Mouse (Mus musculus): ENCODE measurements at regions not wholly inside any gene's neighbourhood (a gene's known extent, or its start where the extent isn't known, plus 50 kb on each side); places are given as distances from the start of the nearest gene placed in this dataset.

GRCm38 (mm10) chr6:4396808-4397207, 107.8 kb upstream of the Col1a2 start:
- Histone ChIP-seq H3K27me3 (ENCODE audit: insufficient read depth, low read length) (peaks cover 5% of the 10 kb centered on the region; the same call in 1 of the 2 replicates), H3K4me1 (ENCODE audit: insufficient read depth, low read depth, low read length) (no peaks in the 10 kb centered on the region), H3K9me3 (replicated peaks) (no peaks in the 10 kb centered on the region), H3K36me3 (replicated peaks) (no peaks in the 10 kb centered on the region), H3K4me3 (ENCODE audit: low read depth, low read length) (no peak overlapping the region)
- DNase-seq (ENCODE audit: low spot score) (no peak), ATAC-seq (ENCODE audit: extremely low read depth, insufficient number of reproducible peaks, low FRiP score, poor library complexity, severe bottlenecking) (no peak)
- TF ChIP-seq GATA1 (IDR thresholded peaks at IDR 0.05; ENCODE audit: borderline replicate concordance, low read length) (no peak), GATA2 (IDR thresholded peaks at IDR 0.05; ENCODE audit: borderline replicate concordance, low read depth, low read length) (no peak), TAL1 (conservative IDR thresholded peaks at IDR 0.05; ENCODE audit: low read depth, low read length) (no peak), POLR2AphosphoS5 (IDR thresholded peaks at IDR 0.05; ENCODE audit: insufficient replicate concordance, low read depth, low read length) (no peak), CTCF (IDR thresholded peaks at IDR 0.05; ENCODE audit: low read depth, low read length) (no peak)

- Histone ChIP-seq H3K27me3 (ENCODE audit: insufficient read depth, low read length) (peaks cover 5% of the 10 kb centered on the region; the same call in 1 of the 2 replicates), H3K4me1 (ENCODE audit: insufficient read depth, low read depth, low read length) (no peaks in the 10 kb centered on the region), H3K4me3 (ENCODE audit: low read depth, low read length) (no peak overlapping the region), H3K36me3 (replicated peaks) (no peaks in the 10 kb centered on the region), H3K9me3 (replicated peaks) (no peaks in the 10 kb centered on the region)
- DNase-seq (ENCODE audit: low spot score) (no peak), ATAC-seq (ENCODE audit: extremely low read depth, insufficient number of reproducible peaks, low FRiP score, poor library complexity, severe bottlenecking) (no peak)
- no peak for TF ChIP-seq POLR2AphosphoS5 (IDR thresholded peaks at IDR 0.05; ENCODE audit: insufficient replicate concordance, low read depth, low read length)
- no peak for TF ChIP-seq GATA1 (IDR thresholded peaks at IDR 0.05; ENCODE audit: borderline replicate concordance, low read length)
- no peak for TF ChIP-seq CTCF (IDR thresholded peaks at IDR 0.05; ENCODE audit: low read depth, low read length)
- no peak for TF ChIP-seq TAL1 (conservative IDR thresholded peaks at IDR 0.05; ENCODE audit: low read depth, low read length)
- TF ChIP-seq GATA2 (IDR thresholded peaks at IDR 0.05; ENCODE audit: borderline replicate concordance, low read depth, low read length), result no peak
Measured at GRCm38 (mm10) chr6:4397695-4398598, 106.7 kb upstream of the Col1a2 start.

GRCm38 (mm10) chr6:4398599-4398980, 106.0 kb upstream of the Col1a2 start:
- ATAC-seq (ENCODE audit: extremely low read depth, insufficient number of reproducible peaks, low FRiP score, poor library complexity, severe bottlenecking), result no peak
- Histone ChIP-seq H3K9me3 (replicated peaks) (no peaks in the 10 kb centered on the region), H3K36me3 (replicated peaks) (no peaks in the 10 kb centered on the region), H3K4me3 (ENCODE audit: low read depth, low read length) (no peak overlapping the region), H3K4me1 (ENCODE audit: insufficient read depth, low read depth, low read length) (no peaks in the 10 kb centered on the region), H3K27me3 (ENCODE audit: insufficient read depth, low read length) (peaks cover 5% of the 10 kb centered on the region; the same call in 1 of the 2 replicates)
- DNase-seq (ENCODE audit: low spot score), result no peak
- no peak for TF ChIP-seq POLR2AphosphoS5 (IDR thresholded peaks at IDR 0.05; ENCODE audit: insufficient replicate concordance, low read depth, low read length)
- TF ChIP-seq GATA1 (IDR thresholded peaks at IDR 0.05; ENCODE audit: borderline replicate concordance, low read length), result no peak
- TF ChIP-seq CTCF (IDR thresholded peaks at IDR 0.05; ENCODE audit: low read depth, low read length), result no peak
- no peak for TF ChIP-seq TAL1 (conservative IDR thresholded peaks at IDR 0.05; ENCODE audit: low read depth, low read length)
- TF ChIP-seq GATA2 (IDR thresholded peaks at IDR 0.05; ENCODE audit: borderline replicate concordance, low read depth, low read length), result no peak

- TF ChIP-seq GATA1 (IDR thresholded peaks at IDR 0.05; ENCODE audit: borderline replicate concordance, low read length) (no peak), TAL1 (conservative IDR thresholded peaks at IDR 0.05; ENCODE audit: low read depth, low read length) (no peak), POLR2AphosphoS5 (IDR thresholded peaks at IDR 0.05; ENCODE audit: insufficient replicate concordance, low read depth, low read length) (no peak), CTCF (IDR thresholded peaks at IDR 0.05; ENCODE audit: low read depth, low read length) (no peak), GATA2 (IDR thresholded peaks at IDR 0.05; ENCODE audit: borderline replicate concordance, low read depth, low read length) (no peak)
- Histone ChIP-seq H3K9me3 (replicated peaks) (no peaks in the 10 kb centered on the region), H3K4me3 (ENCODE audit: low read depth, low read length) (no peak overlapping the region), H3K36me3 (replicated peaks) (no peaks in the 10 kb centered on the region), H3K27me3 (ENCODE audit: insufficient read depth, low read length) (no peaks in the 10 kb centered on the region; the same call in 1 of the 2 replicates), H3K4me1 (ENCODE audit: insufficient read depth, low read depth, low read length) (no peaks in the 10 kb centered on the region)
- ATAC-seq (ENCODE audit: extremely low read depth, insufficient number of reproducible peaks, low FRiP score, poor library complexity, severe bottlenecking) (no peak), DNase-seq (ENCODE audit: low spot score) (no peak)
Measured at GRCm38 (mm10) chr6:4405301-4405700, 99.3 kb upstream of the Col1a2 start.

GRCm38 (mm10) chr6:4407748-4408147, 96.9 kb upstream of the Col1a2 start:
- ATAC-seq (ENCODE audit: extremely low read depth, insufficient number of reproducible peaks, low FRiP score, poor library complexity, severe bottlenecking), result no peak
- TF ChIP-seq GATA1 (IDR thresholded peaks at IDR 0.05; ENCODE audit: borderline replicate concordance, low read length) (no peak), CTCF (IDR thresholded peaks at IDR 0.05; ENCODE audit: low read depth, low read length) (peak; percentile 35), GATA2 (IDR thresholded peaks at IDR 0.05; ENCODE audit: borderline replicate concordance, low read depth, low read length) (no peak)
- H3K9me3 ChIP-seq (replicated peaks), result no peaks in the 10 kb centered on the region

GRCm38 (mm10) chr6:4413201-4413600, 91.4 kb upstream of the Col1a2 start:
- Histone ChIP-seq H3K9me3 (replicated peaks) (no peaks in the 10 kb centered on the region), H3K4me1 (ENCODE audit: insufficient read depth, low read depth, low read length) (no peaks in the 10 kb centered on the region), H3K36me3 (replicated peaks) (no peaks in the 10 kb centered on the region), H3K4me3 (ENCODE audit: low read depth, low read length) (no peak overlapping the region), H3K27me3 (ENCODE audit: insufficient read depth, low read length) (no peaks in the 10 kb centered on the region; the same call in 1 of the 2 replicates)
- TF ChIP-seq TAL1 (conservative IDR thresholded peaks at IDR 0.05; ENCODE audit: low read depth, low read length) (no peak), CTCF (IDR thresholded peaks at IDR 0.05; ENCODE audit: low read depth, low read length) (no peak), GATA1 (IDR thresholded peaks at IDR 0.05; ENCODE audit: borderline replicate concordance, low read length) (no peak)
- no peak for ATAC-seq (ENCODE audit: extremely low read depth, insufficient number of reproducible peaks, low FRiP score, poor library complexity, severe bottlenecking)
- no peak for DNase-seq (ENCODE audit: low spot score)

More at GRCm38 (mm10) chr6:4407748-4408147, 96.9 kb upstream of the Col1a2 start:
- DNase-seq (ENCODE audit: low spot score), result peak; percentile 2
- Histone ChIP-seq H3K4me3 (ENCODE audit: low read depth, low read length) (no peak overlapping the region), H3K27me3 (ENCODE audit: insufficient read depth, low read length) (no peaks in the 10 kb centered on the region; the same call in 1 of the 2 replicates), H3K4me1 (ENCODE audit: insufficient read depth, low read depth, low read length) (no peaks in the 10 kb centered on the region), H3K36me3 (replicated peaks) (no peaks in the 10 kb centered on the region)
